Mouse (Mus musculus): ENCODE results near the gene Adgrl1. TPM values are rescaled to one million over a fixed set of nuclear protein-coding genes. Genes with fewer than 3 reads are reported as not detected.

Adgrl1 gene
- polyA plus RNA-seq, 1 experiment from 2014 or later = 72.0 TPM

GRCm38 (mm10) chr8:83876080-83876837 is 23.6 kb upstream of the Adgrl1 start:
- peak overlapping the region; percentile 74 for H3K4me2 ChIP-seq (replicated peaks)
- no peak; the same call in 1 of the 2 replicates for ATAC-seq (ENCODE audit: low FRiP score)

DNA sequence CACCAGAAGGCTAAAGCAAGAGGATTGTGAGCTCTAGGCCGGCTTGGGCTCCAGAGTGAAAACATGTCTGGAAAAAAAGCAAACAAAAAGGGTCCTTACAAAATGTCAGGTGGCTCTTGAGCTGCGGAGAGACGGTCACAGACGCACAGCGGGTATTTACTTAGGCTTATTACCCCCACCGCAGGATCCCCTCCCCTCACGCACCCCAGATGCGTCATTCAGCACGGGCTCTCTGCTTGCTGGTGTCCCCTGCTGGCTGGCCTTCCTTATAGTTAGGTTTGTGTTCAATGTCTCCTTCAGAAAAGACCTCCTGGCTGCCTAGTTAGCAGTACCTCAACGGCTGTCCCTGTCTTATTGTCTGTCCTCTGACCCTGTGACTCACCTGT is 23.1 kb upstream of the Adgrl1 start:
- ATAC-seq (ENCODE audit: low FRiP score) (no peak), DNase-seq (ENCODE audit: low spot score) (no peak)
- H3K9ac ChIP-seq = no peak overlapping the region
- WGBS = 2% methylated on average over 10 of the region's 10 CpGs
- 0 out of 2 replicates have a peak, but pooled peaks cover 6% of the 10 kb centered on the region for H3K27me3 ChIP-seq (ENCODE audit: control insufficient read depth, insufficient read depth, low read length)
- H3K4me3 ChIP-seq (replicated peaks; ENCODE audit: low read length) = no peak overlapping the region
- no peaks in the 10 kb centered on the region for H3K36me3 ChIP-seq (replicated peaks; ENCODE audit: control insufficient read depth, insufficient read depth)
- H3K9me3 ChIP-seq (ENCODE audit: control insufficient read depth, low read length) = no peaks in the 10 kb centered on the region
- peak overlapping the region; percentile 74 for H3K4me2 ChIP-seq (replicated peaks)
- no peak overlapping the region for H3K27ac ChIP-seq
- peaks cover 11% of the 10 kb centered on the region for H3K4me1 ChIP-seq (replicated peaks; ENCODE audit: control insufficient read depth, insufficient read depth, low read length)

More at GRCm38 (mm10) chr8:83876080-83876837, 23.6 kb upstream of the Adgrl1 start:
- H3K36me3 ChIP-seq (replicated peaks; ENCODE audit: control insufficient read depth, insufficient read depth) = no peaks in the 10 kb centered on the region
- H3K9ac ChIP-seq = peak overlapping the region; percentile 77
- H3K4me1 ChIP-seq (replicated peaks; ENCODE audit: control insufficient read depth, insufficient read depth, low read length) = peaks cover 11% of the 10 kb centered on the region
- under 1% methylated on average over 41 of the region's 41 CpGs for WGBS
- 0 out of 2 replicates have a peak, but pooled peaks cover 6% of the 10 kb centered on the region for H3K27me3 ChIP-seq (ENCODE audit: control insufficient read depth, insufficient read depth, low read length)
- DNase-seq (ENCODE audit: low spot score) = no peak
- H3K27ac ChIP-seq = peak overlapping the region; percentile 85
- H3K4me3 ChIP-seq (replicated peaks; ENCODE audit: low read length) = peak overlapping the region; percentile 59
- no peaks in the 10 kb centered on the region for H3K9me3 ChIP-seq (ENCODE audit: control insufficient read depth, low read length)

GRCm38 (mm10) chr8:83888409-83888808 is 11.5 kb upstream of the Adgrl1 start:
- ATAC-seq (ENCODE audit: low FRiP score) = peak; percentile 40; the same call in 1 of the 2 replicates
- H3K27ac ChIP-seq = no peak overlapping the region

DNA sequence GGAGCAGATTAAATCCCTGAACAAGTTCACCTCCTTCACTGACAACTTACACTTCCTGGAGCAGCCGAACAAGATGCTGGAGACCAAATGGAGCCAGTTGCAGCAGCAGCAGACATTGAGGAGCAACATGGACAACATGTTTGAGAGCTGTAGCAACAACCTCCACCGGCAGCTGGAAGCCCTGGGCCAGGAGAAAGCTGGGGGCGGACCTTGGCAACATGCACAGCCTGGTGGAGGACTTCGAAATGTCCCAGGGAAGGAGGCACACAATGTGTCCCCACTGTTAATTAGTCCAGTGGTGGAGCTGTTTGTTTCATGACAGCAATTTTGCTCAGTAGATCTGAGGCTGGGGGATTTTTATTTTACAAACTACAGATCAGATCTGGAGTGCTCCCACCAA is 7.8 kb upstream of the Adgrl1 start:
- no peak overlapping the region for H3K4me3 ChIP-seq (replicated peaks; ENCODE audit: low read length)
- H3K36me3 ChIP-seq (replicated peaks; ENCODE audit: control insufficient read depth, insufficient read depth) = no peaks in the 10 kb centered on the region
- H3K9me3 ChIP-seq (ENCODE audit: control insufficient read depth, low read length) = no peaks in the 10 kb centered on the region
- ATAC-seq (ENCODE audit: low FRiP score) (no peak), DNase-seq (ENCODE audit: low spot score) (no peak)
- no peak overlapping the region for H3K4me2 ChIP-seq (replicated peaks)
- no peak overlapping the region for H3K27ac ChIP-seq
- no peak overlapping the region for H3K9ac ChIP-seq
- 75% methylated on average over 4 of the region's 4 CpGs for WGBS
- 0 out of 2 replicates have a peak, but pooled peaks cover 4% of the 10 kb centered on the region for H3K4me1 ChIP-seq (replicated peaks; ENCODE audit: control insufficient read depth, insufficient read depth, low read length)
- H3K27me3 ChIP-seq (ENCODE audit: control insufficient read depth, insufficient read depth, low read length) = peaks cover 9% of the 10 kb centered on the region; the same call in 1 of the 2 replicates

More at GRCm38 (mm10) chr8:83888409-83888808, 11.5 kb upstream of the Adgrl1 start:
- Histone ChIP-seq H3K9ac (no peak overlapping the region), H3K4me3 (replicated peaks; ENCODE audit: low read length) (no peak overlapping the region), H3K27me3 (ENCODE audit: control insufficient read depth, insufficient read depth, low read length) (no peaks in the 10 kb centered on the region), H3K36me3 (replicated peaks; ENCODE audit: control insufficient read depth, insufficient read depth) (no peaks in the 10 kb centered on the region), H3K4me1 (replicated peaks; ENCODE audit: control insufficient read depth, insufficient read depth, low read length) (no peaks in the 10 kb centered on the region), H3K9me3 (ENCODE audit: control insufficient read depth, low read length) (no peaks in the 10 kb centered on the region), H3K4me2 (replicated peaks) (no peak overlapping the region)
- 53% methylated on average over 2 of the region's 2 CpGs for WGBS
- DNase-seq (ENCODE audit: low spot score) = no peak

- Histone ChIP-seq H3K4me3 (replicated peaks; ENCODE audit: low read length) (no peak overlapping the region), H3K27ac (no peak overlapping the region), H3K27me3 (ENCODE audit: control insufficient read depth, insufficient read depth, low read length) (peaks cover 9% of the 10 kb centered on the region; the same call in 1 of the 2 replicates), H3K9ac (no peak overlapping the region), H3K9me3 (ENCODE audit: control insufficient read depth, low read length) (no peaks in the 10 kb centered on the region), H3K4me2 (replicated peaks) (no peak overlapping the region), H3K36me3 (replicated peaks; ENCODE audit: control insufficient read depth, insufficient read depth) (no peaks in the 10 kb centered on the region), H3K4me1 (replicated peaks; ENCODE audit: control insufficient read depth, insufficient read depth, low read length) (peaks cover 13% of the 10 kb centered on the region)
- DNase-seq (ENCODE audit: low spot score) = peak; percentile 70
- no peak for ATAC-seq (ENCODE audit: low FRiP score)
- WGBS = 0% methylated on average over 5 of the region's 5 CpGs
These were observed 6.0 kb upstream of the Adgrl1 start for GRCm38 (mm10) chr8:83893915-83894314.

DNA sequence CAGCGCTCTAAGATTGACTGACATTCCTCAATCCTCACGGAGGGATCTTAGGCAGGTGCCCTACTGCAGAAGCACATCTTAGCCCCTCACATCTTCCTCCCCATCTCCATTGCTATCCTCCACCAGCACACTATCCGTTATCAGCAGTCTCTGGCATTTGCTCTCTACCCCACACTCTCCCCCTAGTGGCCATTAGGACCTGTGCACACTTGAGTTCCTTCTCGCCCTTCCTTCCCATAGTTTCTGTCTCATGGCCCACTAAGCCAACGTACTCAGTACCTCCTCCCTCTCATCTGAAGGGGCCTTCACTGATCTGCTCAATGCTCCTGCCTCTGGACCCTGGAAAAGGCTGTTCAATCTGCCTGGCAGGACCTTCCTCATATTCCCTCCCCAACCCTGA is 4.0 kb upstream of the Adgrl1 start:
- Histone ChIP-seq H3K4me1 (replicated peaks; ENCODE audit: control insufficient read depth, insufficient read depth, low read length) (peaks cover 13% of the 10 kb centered on the region), H3K9me3 (ENCODE audit: control insufficient read depth, low read length) (no peaks in the 10 kb centered on the region), H3K36me3 (replicated peaks; ENCODE audit: control insufficient read depth, insufficient read depth) (no peaks in the 10 kb centered on the region), H3K4me2 (replicated peaks) (no peak overlapping the region), H3K27me3 (ENCODE audit: control insufficient read depth, insufficient read depth, low read length) (peaks cover 9% of the 10 kb centered on the region; the same call in 1 of the 2 replicates), H3K4me3 (replicated peaks; ENCODE audit: low read length) (no peak overlapping the region), H3K27ac (no peak overlapping the region), H3K9ac (no peak overlapping the region)
- ATAC-seq (ENCODE audit: low FRiP score) (no peak), DNase-seq (ENCODE audit: low spot score) (peak; percentile 59)
- WGBS = 7% methylated on average over 5 of the region's 5 CpGs

GRCm38 (mm10) chr8:83896461-83896860 is 3.4 kb upstream of the Adgrl1 start:
- H3K4me3 ChIP-seq (replicated peaks; ENCODE audit: low read length) = no peak overlapping the region
- DNase-seq (ENCODE audit: low spot score) (no peak), ATAC-seq (ENCODE audit: low FRiP score) (no peak)
- no peaks in the 10 kb centered on the region for H3K36me3 ChIP-seq (replicated peaks; ENCODE audit: control insufficient read depth, insufficient read depth)
- no peak overlapping the region for H3K27ac ChIP-seq
- 88% methylated on average over 7 of the region's 7 CpGs for WGBS
- H3K4me2 ChIP-seq (replicated peaks) = peak overlapping the region; percentile 72; the same call in 1 of the 2 replicates
- peaks cover 13% of the 10 kb centered on the region for H3K4me1 ChIP-seq (replicated peaks; ENCODE audit: control insufficient read depth, insufficient read depth, low read length)
- no peaks in the 10 kb centered on the region for H3K9me3 ChIP-seq (ENCODE audit: control insufficient read depth, low read length)
- no peak overlapping the region for H3K9ac ChIP-seq
- H3K27me3 ChIP-seq (ENCODE audit: control insufficient read depth, insufficient read depth, low read length) = peaks cover 9% of the 10 kb centered on the region; the same call in 1 of the 2 replicates

- Histone ChIP-seq H3K4me2 (replicated peaks) (peak overlapping the region; percentile 72), H3K27me3 (ENCODE audit: control insufficient read depth, insufficient read depth, low read length) (peaks cover 9% of the 10 kb centered on the region; the same call in 1 of the 2 replicates), H3K27ac (no peak overlapping the region), H3K4me3 (replicated peaks; ENCODE audit: low read length) (peak overlapping the region; percentile 16), H3K9ac (peak overlapping the region; percentile 44; the same call in 1 of the 2 replicates), H3K36me3 (replicated peaks; ENCODE audit: control insufficient read depth, insufficient read depth) (no peaks in the 10 kb centered on the region), H3K4me1 (replicated peaks; ENCODE audit: control insufficient read depth, insufficient read depth, low read length) (peaks cover 19% of the 10 kb centered on the region), H3K9me3 (ENCODE audit: control insufficient read depth, low read length) (no peaks in the 10 kb centered on the region)
- 1% methylated on average over 26 of the region's 26 CpGs for WGBS
- ATAC-seq (ENCODE audit: low FRiP score) (no peak), DNase-seq (ENCODE audit: low spot score) (peak; percentile 54)
These were observed 2.7 kb upstream of the Adgrl1 start for GRCm38 (mm10) chr8:83897211-83897610.

- DNase-seq (ENCODE audit: low spot score) = no peak
- Histone ChIP-seq H3K27ac (peak overlapping the region; percentile 99), H3K9me3 (ENCODE audit: control insufficient read depth, low read length) (no peaks in the 10 kb centered on the region), H3K27me3 (ENCODE audit: control insufficient read depth, insufficient read depth, low read length) (peaks cover 9% of the 10 kb centered on the region; the same call in 1 of the 2 replicates), H3K4me2 (replicated peaks) (peak overlapping the region; percentile 72), H3K4me3 (replicated peaks; ENCODE audit: low read length) (peak overlapping the region; percentile 98), H3K4me1 (replicated peaks; ENCODE audit: control insufficient read depth, insufficient read depth, low read length) (peaks cover 31% of the 10 kb centered on the region), H3K36me3 (replicated peaks; ENCODE audit: control insufficient read depth, insufficient read depth) (no peaks in the 10 kb centered on the region), H3K9ac (peak overlapping the region; percentile 98)
- no peak for ATAC-seq (ENCODE audit: low FRiP score)
- 6% methylated on average over 10 of the region's 10 CpGs for WGBS
These were observed 1.4 kb upstream of the Adgrl1 start for GRCm38 (mm10) chr8:83898456-83898855.

All from hindbrain, embryonic 14.5 days (tissue).